Mouse (Mus musculus) small intestine, adult 2 months (tissue): ENCODE results near the gene Tmem121b.

ENCODE experiments used
- CTCF ChIP-seq: fragments of 200-500 bp; IDR thresholded peaks from 2 replicates; pipeline ENCODE4 v1.5.1; 2012; ENCODE audit warnings: low read depth, mild to moderate bottlenecking, control low read depth, inconsistent platforms, low read length, moderate library complexity, mixed read lengths; ENCODE audit not compliant: insufficient replicate concordance, insufficient read length; ENCODE audit errors: extremely low read depth
- POLR2A ChIP-seq: fragments of 200-500 bp; IDR thresholded peaks from 2 replicates; pipeline ENCODE4 v1.6.1; 2012; ENCODE audit warnings: low read depth, mild to moderate bottlenecking, control low read depth, inconsistent platforms, low read length, moderate library complexity

DNA sequence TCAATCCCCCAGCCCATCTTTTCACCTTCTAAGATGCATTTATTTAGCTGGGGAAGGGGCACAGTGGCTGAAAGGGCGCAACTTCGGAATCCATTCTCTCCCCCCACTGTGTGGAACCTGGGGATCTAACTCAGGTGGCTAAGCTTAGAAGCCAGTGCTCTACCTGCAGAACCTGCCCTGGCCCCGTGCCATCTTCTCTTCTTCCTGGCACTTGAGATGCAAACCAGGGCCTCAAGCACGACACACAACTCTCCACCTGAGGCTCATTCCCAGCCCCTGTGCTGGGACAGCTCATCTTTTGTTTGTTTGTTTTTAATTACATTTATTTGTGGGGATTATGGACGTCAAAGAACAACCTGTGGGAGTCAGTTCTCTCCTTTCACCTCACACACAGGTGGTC is 26.0 kb upstream of the Tmem121b start:
- TF ChIP-seq CTCF (no peak), POLR2A (no peak)
